Mouse (Mus musculus) embryo, embryonic 10 days (tissue): Measurements from ENCODE around the gene Mta1.

Experiments used
- DNase-seq: peaks from one replicate; pipeline ENCODE4 v3.0.0-alpha.2; 2015; ENCODE audit warnings: low spot score

Mta1 gene

GRCm38 (mm10) chr12:113186326-113187010 is 88.4 kb downstream of the Mta1 start:
- no peak for DNase-seq
